Mouse (Mus musculus) ES-CJ7 (cell line): ENCODE measurements around the gene Gm6588.

Experiments used
- DNase-seq: peaks from one replicate; pipeline ENCODE4 v3.0.0; 2011; ENCODE audit warnings: low read depth, low spot score

Gm6588 gene

DNA sequence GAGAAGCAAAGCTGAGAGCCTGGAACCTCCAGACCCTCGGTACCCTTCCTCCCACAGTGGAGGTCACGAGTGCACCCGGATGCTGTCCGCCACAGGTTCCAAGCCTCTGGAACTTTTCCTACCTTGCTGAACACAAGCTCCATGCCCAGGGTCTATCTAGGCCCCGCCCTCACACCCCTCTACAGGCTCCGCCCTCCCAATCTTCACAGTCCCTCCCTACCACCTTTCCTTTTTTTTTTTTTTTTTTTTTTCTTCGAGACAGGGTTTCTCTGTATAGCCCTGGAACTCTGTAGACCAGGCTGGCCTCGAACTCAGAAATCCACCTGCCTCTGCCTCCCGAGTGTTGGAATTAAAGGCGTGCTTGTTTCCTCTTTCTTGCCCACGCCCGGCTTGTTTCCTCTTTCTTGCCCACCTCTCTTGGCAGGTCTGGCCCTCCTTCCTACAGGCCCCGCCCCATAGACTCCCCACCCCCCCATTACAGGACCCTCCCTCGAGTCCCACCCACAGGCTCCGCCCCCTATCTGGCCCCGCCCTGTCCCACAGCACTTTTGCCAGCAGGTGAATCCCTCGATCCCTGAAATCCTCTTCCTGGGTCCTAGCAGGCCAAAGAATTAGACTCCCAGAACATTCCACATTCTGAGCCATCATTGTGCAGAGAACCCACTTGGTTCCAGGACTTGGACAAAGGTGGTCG is at the start of gene Gm6588:
Gene Gm6588 (plus strand): TSS at position 680 of the 694 bp plus-strand sequence.
- DNase-seq = peak; percentile 58

DNA sequence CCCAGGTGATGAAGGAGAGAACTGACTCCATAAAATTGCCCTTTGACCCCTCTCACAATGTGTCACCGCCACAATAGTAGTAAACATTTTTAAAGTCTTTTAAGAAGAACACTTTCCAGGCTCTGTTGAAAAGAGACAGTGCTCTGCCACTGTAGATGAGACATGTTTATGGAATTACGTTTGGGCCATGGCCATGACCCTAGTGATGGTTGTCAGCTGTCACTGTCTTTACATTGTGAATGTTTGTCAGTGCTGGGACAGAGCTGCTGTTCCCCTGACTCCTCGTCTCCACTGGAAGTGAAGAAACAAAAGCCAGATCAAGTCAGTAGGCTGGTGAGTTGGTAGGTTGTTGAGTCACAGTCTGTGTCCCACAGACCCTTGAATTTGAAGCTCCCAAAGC is 46.8 kb upstream of the Gm6588 start:
- DNase-seq = no peak

- DNase-seq = no peak
Measured at GRCm38 (mm10) chr5:112406017-112406416, 43.2 kb upstream of the Gm6588 start.

- DNase-seq = no peak
Measured at GRCm38 (mm10) chr5:112409274-112409673, 40.0 kb upstream of the Gm6588 start.

DNA sequence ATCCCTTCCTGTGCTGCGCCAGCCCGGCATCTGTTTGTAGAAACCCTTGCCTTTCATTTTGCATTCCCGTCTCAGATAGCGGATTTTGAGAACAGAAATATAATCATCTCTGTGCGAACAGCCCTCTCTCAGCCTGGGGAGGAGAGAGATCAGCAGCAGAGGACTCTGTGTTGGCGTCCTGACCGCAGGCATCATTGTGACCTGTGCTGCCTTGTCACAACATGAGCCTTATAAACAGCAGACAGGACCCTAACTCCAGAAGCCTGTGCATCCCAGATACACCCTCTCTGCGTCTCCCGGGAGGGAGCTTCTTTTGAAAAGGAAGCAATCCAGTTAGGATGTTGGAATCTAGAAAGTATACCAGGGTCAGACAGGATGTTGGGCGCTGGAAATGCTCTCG is 38.2 kb upstream of the Gm6588 start:
- DNase-seq = no peak

DNA sequence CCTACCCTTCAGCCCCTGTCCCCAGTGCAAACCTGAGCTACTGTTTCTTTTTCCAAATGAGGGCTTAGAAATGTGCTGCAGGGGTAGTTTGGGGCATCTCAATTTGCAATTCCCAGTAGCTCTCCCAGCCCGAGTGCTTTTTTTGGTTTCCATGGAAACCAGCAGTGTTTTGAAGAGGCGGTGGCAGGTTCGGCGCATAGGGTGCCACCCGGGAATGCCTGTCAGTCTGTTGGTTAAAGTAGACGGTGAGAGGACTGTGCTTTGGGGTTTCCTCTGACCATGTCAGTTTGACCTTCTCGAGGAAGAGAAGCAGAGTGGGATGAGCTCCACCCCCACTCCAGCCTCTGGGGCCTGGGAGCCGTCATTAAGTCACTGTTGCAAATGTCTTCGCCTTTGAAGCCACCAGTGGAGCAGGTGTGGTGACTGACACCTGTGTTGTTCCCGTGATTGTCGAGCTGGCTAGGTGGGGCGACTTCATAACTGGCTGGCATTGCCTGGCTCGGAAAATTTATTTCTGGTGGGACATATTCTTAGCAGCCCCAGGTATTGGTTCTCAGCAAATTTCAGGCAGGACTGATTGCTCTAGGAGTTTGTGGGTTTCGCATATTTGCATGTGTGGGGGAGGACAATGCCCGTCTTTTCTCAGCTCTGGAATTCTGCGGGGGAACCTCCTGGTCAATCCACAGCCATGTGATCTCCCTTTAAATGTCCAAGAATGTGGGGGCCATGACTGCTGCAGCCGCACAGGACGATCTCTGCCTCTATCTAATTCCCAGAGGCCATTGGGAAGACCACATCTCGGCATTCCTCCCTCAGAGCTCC is 37.5 kb upstream of the Gm6588 start:
- DNase-seq = peak; percentile 67

- DNase-seq = peak; percentile 29
Measured at GRCm38 (mm10) chr5:112412781-112413180, 36.4 kb upstream of the Gm6588 start.

DNA sequence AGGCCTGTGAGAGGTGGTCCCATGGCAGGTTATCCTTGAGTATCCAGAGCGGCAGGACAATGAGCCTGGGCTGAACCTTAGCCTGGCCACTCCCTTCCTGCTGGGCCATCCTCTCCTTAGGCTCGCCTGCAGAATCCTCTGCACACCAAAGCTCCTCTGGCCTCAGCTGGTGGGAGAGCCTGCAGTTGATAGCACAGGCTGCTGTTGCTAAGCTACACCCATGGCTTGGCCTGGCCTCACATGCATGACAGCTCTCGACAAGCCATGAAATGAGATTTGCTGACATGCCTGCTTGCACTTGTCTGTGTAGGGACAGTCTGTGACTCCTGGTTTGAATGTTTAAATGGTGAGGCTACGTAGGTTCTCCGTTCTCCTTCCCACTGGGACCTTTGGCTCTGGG is 32.6 kb upstream of the Gm6588 start:
- DNase-seq = no peak

DNA sequence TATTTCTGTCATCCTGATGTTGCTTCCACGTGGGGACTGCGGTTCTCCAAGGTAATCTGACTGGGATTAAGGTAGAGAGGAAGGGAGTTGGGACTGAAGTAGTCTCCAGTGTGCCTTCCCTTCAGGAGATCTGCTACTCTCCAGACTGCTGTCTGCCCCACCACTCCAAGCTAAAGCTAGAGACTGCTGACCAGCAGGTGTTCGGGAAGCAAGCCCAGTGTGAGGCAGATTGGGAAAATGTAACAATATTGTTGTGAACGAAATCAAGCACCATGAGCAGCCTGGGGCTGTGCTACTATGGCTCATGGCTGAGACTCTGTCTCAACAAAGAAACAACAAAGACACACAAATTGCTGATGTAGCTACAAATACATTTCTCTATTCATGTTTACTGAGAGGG is 31.2 kb upstream of the Gm6588 start:
- no peak for DNase-seq

DNA sequence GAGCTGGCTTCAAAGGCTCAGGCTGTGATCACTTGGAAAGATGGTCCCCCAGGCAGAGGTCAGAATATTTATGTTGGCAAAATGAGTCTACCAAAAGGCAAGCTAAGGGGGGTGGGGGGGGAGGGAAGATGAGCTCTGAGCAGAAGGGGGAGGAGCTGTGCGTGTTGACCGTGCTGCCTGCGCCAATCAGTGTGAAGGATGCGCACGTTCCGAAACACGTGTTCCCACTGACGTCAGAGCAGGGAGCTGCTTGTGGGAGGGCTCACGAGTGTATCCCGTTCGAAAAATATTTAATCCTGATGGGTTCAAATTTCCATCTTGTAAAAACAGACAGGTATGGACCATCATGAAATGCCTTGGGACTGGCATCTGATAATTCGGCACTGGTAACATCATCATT is 29.7 kb upstream of the Gm6588 start:
- DNase-seq = peak; percentile 25

DNA sequence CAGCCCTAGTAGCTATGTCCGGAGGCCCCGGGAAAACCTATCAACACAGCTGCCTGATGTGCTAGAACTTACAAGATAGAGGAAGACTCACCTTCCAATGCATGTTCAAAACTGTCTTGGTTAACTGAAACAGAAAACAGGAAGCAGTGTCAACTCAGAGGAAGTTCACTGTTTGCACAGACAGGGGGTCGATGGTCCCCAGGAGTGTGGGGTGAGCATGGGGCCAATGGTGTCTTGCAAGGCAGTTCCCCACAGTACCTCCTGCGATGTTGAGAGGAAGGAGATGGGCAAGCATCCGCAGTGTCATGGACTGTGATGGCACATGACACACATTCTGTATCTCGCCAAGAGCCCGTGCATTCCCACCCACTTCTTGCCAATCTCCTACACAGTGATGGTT is 22.6 kb upstream of the Gm6588 start:
- DNase-seq = no peak

DNA sequence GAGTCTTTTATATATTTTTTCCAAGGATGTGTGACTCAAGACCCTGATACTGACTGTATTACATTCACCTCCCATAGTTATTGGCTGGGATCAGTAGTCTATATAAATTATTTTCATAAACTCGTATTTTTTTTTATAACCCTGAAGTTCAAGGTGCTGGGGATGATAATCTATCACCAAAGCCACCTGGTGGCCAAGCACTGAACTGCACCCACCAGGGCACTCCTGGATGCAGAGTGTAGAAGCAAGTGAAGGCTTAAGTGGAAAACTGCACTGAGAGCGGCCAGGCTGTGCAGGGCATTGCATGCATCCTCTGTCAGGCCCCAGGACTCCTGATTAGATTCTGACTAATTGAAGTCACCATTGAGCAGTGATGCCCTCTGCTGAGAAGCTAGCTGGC is 21.9 kb upstream of the Gm6588 start:
- peak; percentile 68 for DNase-seq

DNA sequence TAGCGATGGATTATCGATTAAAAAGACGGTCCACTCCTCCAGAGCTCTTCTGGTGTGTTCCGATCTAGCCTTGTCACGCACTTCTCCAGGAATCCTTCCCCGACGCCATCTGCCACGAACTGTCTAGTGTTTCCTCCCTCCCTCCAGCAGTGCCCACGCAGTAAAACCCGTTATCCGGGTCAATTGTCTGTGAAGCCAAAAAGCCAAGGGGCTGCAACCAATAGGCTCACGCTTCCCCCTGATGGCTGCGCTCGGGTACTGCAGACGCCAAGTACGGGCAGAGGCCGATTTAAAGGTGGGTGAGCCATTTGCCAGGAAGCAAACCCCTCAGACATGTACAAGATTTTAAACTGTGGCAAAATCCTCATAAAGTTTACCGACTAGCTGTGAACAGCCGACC is 20.3 kb upstream of the Gm6588 start:
- peak; percentile 71 for DNase-seq

GRCm38 (mm10) chr5:112431120-112431775 is 18.0 kb upstream of the Gm6588 start:
- no peak for DNase-seq

DNA sequence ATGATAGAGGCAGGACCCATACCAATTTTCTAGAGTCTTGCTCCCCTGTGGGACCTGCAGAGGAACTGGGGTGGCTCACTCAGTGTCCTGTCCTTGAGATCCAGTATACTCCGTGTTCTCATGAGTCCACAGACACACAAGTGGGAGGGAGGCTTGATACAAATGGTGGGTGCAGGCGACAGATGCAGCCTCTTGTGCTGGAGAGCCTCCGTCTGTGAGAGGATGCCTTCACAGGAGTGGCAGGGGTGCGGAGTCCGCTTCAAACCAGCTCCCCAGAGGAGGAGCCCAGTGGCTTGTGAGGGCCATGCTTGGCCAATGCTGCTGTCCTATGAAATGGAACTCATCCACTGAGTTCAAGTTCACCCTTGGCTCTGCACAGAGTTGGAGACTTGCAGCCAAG is 17.2 kb upstream of the Gm6588 start:
- no peak for DNase-seq

GRCm38 (mm10) chr5:112433004-112433403 is 16.2 kb upstream of the Gm6588 start:
- DNase-seq = peak; percentile 60

GRCm38 (mm10) chr5:112438535-112438934 is 10.7 kb upstream of the Gm6588 start:
- no peak for DNase-seq

- DNase-seq = no peak
Measured at GRCm38 (mm10) chr5:112453088-112453487, 3.9 kb downstream of the Gm6588 start.

DNA sequence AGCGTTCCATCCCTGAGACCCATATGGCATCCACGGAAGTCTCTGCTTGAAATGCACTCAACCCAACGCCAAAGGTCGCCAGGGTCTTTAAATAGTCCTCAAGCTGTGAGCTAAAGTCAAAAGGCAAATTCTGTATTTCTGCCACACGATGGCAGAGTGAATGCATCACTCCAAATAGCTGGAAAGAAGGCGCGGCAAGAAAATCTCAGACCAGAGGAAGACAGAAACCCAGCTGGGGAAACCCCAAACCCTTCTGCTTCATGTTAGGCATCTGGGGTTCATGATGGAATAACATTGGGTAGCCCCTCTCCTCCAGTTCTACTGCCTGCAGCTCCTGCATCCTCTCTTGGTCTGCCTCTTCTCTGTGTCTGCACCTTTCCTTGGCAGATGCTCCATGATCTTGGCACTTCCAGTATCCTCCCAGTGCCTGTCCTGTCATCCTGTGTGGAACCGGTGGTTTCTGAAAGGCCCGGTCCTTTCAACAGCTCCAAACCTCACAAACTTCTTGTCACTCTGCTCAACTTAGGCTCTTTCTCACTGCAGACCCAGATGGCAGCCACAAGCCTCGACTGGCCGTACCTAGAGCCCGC is 5.8 kb downstream of the Gm6588 start:
- DNase-seq = peak; percentile 46

DNA sequence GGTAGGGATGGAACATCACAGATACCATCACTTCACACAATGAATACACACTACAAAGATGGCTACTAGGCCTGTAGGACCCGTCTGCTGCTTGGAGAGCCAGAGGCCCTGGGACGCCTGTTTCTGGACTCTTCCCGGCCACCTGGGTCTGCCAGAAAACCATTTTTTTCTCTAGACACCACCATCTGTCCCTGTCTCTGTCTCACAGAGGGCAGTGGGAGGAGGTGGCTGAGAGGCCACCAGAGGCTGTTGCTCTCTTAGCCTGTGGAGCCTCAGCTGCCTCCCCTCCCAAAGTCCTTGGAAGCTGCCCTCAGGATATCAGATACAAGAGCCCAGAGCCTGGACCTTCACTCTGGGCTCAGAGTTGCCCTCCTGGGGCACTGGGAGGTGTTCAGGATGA is 10.7 kb downstream of the Gm6588 start:
- no peak for DNase-seq

GRCm38 (mm10) chr5:112466331-112466730 is 17.1 kb downstream of the Gm6588 start:
- DNase-seq = no peak

DNA sequence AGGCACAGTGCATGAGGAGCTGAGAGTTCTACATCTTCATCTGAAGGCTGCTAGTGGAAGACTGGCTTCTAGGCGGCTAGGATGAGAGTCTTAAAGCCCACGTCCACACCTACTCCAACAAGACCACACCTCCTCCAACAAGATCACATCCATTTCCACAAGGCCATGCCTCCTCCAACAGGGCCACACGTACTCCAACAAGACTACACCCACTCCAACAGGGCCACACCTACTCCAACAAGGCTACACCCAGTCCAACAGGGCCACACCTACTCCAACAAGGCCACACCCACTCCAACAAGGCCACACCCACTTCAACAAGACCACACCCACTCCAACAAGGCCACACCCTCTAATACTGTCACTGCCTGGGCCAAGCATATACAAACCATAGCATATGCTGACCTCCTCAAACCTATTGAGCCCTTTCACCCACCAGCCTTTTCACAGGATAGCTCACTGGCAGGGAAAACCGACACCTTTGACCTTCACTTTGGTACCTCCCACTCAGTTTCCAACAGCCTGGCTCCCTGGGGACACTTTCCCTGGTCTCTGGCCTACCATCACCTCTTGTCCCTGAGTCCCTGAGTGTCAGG is 19.9 kb downstream of the Gm6588 start:
- DNase-seq = peak; percentile 74
